Mouse (Mus musculus): ENCODE measurements around the gene Nsg1.

The Nsg1 gene

GRCm38 (mm10) chr5:38137163-38137562 lies 22.5 kb downstream of the Nsg1 start:
- DNase-seq = no peak

- peak; percentile 42 for DNase-seq
These were observed 23.5 kb downstream of the Nsg1 start for GRCm38 (mm10) chr5:38136247-38136646.

GRCm38 (mm10) chr5:38129339-38129738 lies 30.4 kb downstream of the Nsg1 start:
- DNase-seq = no peak

GRCm38 (mm10) chr5:38126519-38127306 lies 33.0 kb downstream of the Nsg1 start:
- peak; percentile 52 for DNase-seq

GRCm38 (mm10) chr5:38121699-38122098 lies 38.0 kb downstream of the Nsg1 start:
- DNase-seq = no peak

GRCm38 (mm10) chr5:38119268-38119667 lies 40.4 kb downstream of the Nsg1 start:
- no peak for DNase-seq

- peak; percentile 60 for DNase-seq
These were observed 42.7 kb downstream of the Nsg1 start for GRCm38 (mm10) chr5:38117056-38117455.

- peak; percentile 10 for DNase-seq
These were observed 45.2 kb downstream of the Nsg1 start for GRCm38 (mm10) chr5:38114526-38114925.

GRCm38 (mm10) chr5:38106807-38107206 lies 52.9 kb downstream of the Nsg1 start:
- no peak for DNase-seq

GRCm38 (mm10) chr5:38106080-38106697 lies 53.5 kb downstream of the Nsg1 start:
- no peak for DNase-seq

GRCm38 (mm10) chr5:38102945-38103344 lies 56.8 kb downstream of the Nsg1 start:
- no peak for DNase-seq

GRCm38 (mm10) chr5:38099139-38099676 lies 60.5 kb downstream of the Nsg1 start:
- DNase-seq = no peak

- DNase-seq = no peak
These were observed 62.1 kb downstream of the Nsg1 start for GRCm38 (mm10) chr5:38097501-38098093.

GRCm38 (mm10) chr5:38094331-38094730 lies 65.4 kb downstream of the Nsg1 start:
- DNase-seq = no peak

- no peak for DNase-seq
These were observed 67.8 kb downstream of the Nsg1 start for GRCm38 (mm10) chr5:38091966-38092304.

- peak; percentile 51 for DNase-seq
These were observed 68.4 kb downstream of the Nsg1 start for GRCm38 (mm10) chr5:38091046-38091965.

- no peak for DNase-seq
These were observed 69.1 kb downstream of the Nsg1 start for GRCm38 (mm10) chr5:38090581-38090980.

- no peak for DNase-seq
These were observed 69.6 kb downstream of the Nsg1 start for GRCm38 (mm10) chr5:38090111-38090510.

All from kidney, postnatal 14 days (tissue).